Mouse (Mus musculus) ES-E14 (cell line): ENCODE results near the gene Ptbp1.

Experiments used
- HCFC1 ChIP-seq: IDR thresholded peaks from 2 replicates; pipeline ENCODE4 v1.6.1; 2012; ENCODE audit warnings: low read length, inconsistent platforms, borderline replicate concordance; ENCODE audit not compliant: insufficient read depth
- MAFK ChIP-seq: IDR thresholded peaks from 2 replicates; pipeline ENCODE4 v1.6.1; 2014; ENCODE audit warnings: mild to moderate bottlenecking, low read depth, low read length, inconsistent platforms; ENCODE audit not compliant: insufficient read depth
- ZC3H11A ChIP-seq: IDR thresholded peaks from 2 replicates; pipeline ENCODE4 v1.6.1; 2012; ENCODE audit warnings: low read depth, mild to moderate bottlenecking, inconsistent platforms, low read length, borderline replicate concordance

DNA sequence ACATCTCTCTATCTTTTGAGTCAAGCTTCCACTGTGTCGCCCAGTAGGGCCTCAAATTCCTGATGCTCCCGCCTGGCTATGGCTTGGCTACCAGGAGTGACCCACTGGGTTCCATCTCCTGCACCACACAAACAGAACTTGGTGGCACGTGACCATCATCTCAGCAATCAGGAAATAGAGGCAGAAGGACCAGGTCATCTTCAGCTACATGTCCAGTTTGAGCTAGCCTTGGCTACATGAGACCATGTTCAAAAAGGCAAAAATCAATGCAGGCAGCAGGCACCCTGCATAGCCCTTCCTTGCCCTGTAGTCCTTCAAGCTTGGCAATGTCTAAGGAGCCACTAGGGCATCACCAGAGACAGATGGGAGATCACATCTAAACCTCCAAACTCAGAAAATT, 14.1 kb upstream of the Ptbp1 start:
- TF ChIP-seq ZC3H11A (no peak), MAFK (no peak), HCFC1 (no peak)
